Mouse (Mus musculus): ENCODE measurements around the gene 2210408I21Rik. TPM values are rescaled to one million over a fixed set of nuclear protein-coding genes. Genes with fewer than 3 reads are reported as not detected.

2210408I21Rik gene
- 3.6 TPM for polyA plus RNA-seq (2014; fragmentation: Illumina TruSeq; extraction: RNeasy Lipid Tissue Mini Kit (QIAGEN cat#74804); ENCODE audit: insufficient read depth, low read depth, low replicate concordance)

GRCm38 (mm10) chr13:77134931-77135620, at the start of gene 2210408I21Rik, which contains the start of gene Slf1:
TSS of gene 2210408I21Rik (plus strand) at chr13:77135540.
TSS of gene Slf1 (minus strand) at chr13:77135473.

Other genes with a start within 250 kb of the 2210408I21Rik start
- 4.1 TPM for gene Slf1, start 67 bp upstream of the 2210408I21Rik start, polyA plus RNA-seq (2014; fragmentation: Illumina TruSeq; extraction: RNeasy Lipid Tissue Mini Kit (QIAGEN cat#74804); ENCODE audit: insufficient read depth, low read depth, low replicate concordance)